Mouse (Mus musculus) CH12.LX (cell line): ENCODE measurements around the gene Bdh1.

Source experiments
- CHD1 ChIP-seq: IDR thresholded peaks from 2 replicates; pipeline ENCODE4 v1.6.1; 2012; ENCODE audit warnings: low read depth, low read length, improper control_type of control experiment, inconsistent platforms
- CTCF ChIP-seq, 2 experiments: IDR thresholded peaks in 1 of 2; conservative IDR thresholded peaks in 1 of 2; 2 replicates each; pipeline ENCODE4 v1.5.1; 2011 to 2012; ENCODE audit warnings: low read depth in 2 of 2, low read length in 2 of 2, improper control_type of control experiment in 1 of 2, inconsistent platforms in 1 of 2, mild to moderate bottlenecking in 1 of 2, moderate library complexity in 1 of 2
- EP300 ChIP-seq: IDR thresholded peaks from 2 replicates; pipeline ENCODE4 v1.6.1; 2011; ENCODE audit warnings: low read length, improper control_type of control experiment
- MYC ChIP-seq: IDR thresholded peaks from 2 replicates; pipeline ENCODE4 v1.6.1; 2011; ENCODE audit warnings: low read depth, mild to moderate bottlenecking, improper control_type of control experiment, low read length
- NRF1 ChIP-seq: IDR thresholded peaks from 2 replicates; pipeline ENCODE4 v1.6.1; 2014; ENCODE audit warnings: low read depth, mild to moderate bottlenecking, inconsistent platforms, low read length, improper control_type of control experiment, moderate library complexity
- POLR2A ChIP-seq: IDR thresholded peaks from 2 replicates; pipeline ENCODE4 v1.6.1; 2011; ENCODE audit warnings: low read depth, mild to moderate bottlenecking, improper control_type of control experiment, low read length
- RAD21 ChIP-seq: IDR thresholded peaks from 2 replicates; pipeline ENCODE4 v1.6.1; 2011; ENCODE audit warnings: low read depth, mild to moderate bottlenecking, low read length, improper control_type of control experiment, moderate library complexity
- USF1 ChIP-seq: IDR thresholded peaks from 2 replicates; pipeline ENCODE4 v1.6.1; 2014; ENCODE audit warnings: low read depth, mild to moderate bottlenecking, inconsistent platforms, low read length, improper control_type of control experiment
- ZKSCAN1 ChIP-seq: IDR thresholded peaks from 2 replicates; pipeline ENCODE4 v1.6.1; 2012; ENCODE audit warnings: low read depth, inconsistent platforms, low read length, improper control_type of control experiment, borderline replicate concordance

- TF ChIP-seq POLR2A (no peak), USF1 (no peak), CTCF (conservative IDR thresholded peaks at IDR 0.05 in 1 of 2, IDR thresholded peaks at IDR 0.05 in 1 of 2; ENCODE audit: low read depth in 2 of 2, low read length in 2 of 2) (no peak), EP300 (no peak), MYC (no peak), NRF1 (no peak), CHD1 (no peak), ZKSCAN1 (no peak), RAD21 (no peak)
Observed at GRCm38 (mm10) chr16:31399231-31399630, 22.8 kb upstream of the Bdh1 start.
